Comparison of ENCODE assay signal across 27 mouse cellular contexts in genomic region chr10:69491975-69492374, GRCm38 (mm10).
DNase-seq lines count a peak whose midpoint lies in the region; ATAC-seq lines count a peak whose summit lies in the region.
"Had no signal": no experiment of that assay in that cellular context is flagged by ENCODE, and none has a peak within 500 bp of the region (broad histone marks: within the 10 kb centered on the region; RNA-seq: fewer than 3 reads in every experiment).

No protein-coding gene starts in this region.

- DNase-seq in forebrain, embryonic 14.5 days (ENCODE audit: low spot score), result peak; percentile 44
- no peak for DNase-seq in forebrain, embryonic 11.5 days (ENCODE audit: low spot score)
- DNase-seq in heart, adult 11 months, result peak; percentile 17
- DNase-seq in heart, adult 9 months (ENCODE audit: low spot score in 2 of 2), result no peak
- DNase-seq: adrenal gland, adult 8-10 months; adrenal gland, postnatal 14 days; adrenal gland, postnatal 36 days; B cell, adult 2 months; cerebellum, adult 11 months; cerebellum, adult 18-20 months; cerebellum, adult 8-10 months; cerebellum, adult 9-11 months; cerebellum, postnatal 14 days; cerebellum, postnatal 36 days; embryo, embryonic 11 days had no signal

- no peaks in the 10 kb centered on the region for H3K9me3 ChIP-seq in forebrain, embryonic 14.5 days (replicated peaks; ENCODE audit: control insufficient read depth, low read length)
- H3K9me3 ChIP-seq in forebrain, embryonic 12.5 days, result no peaks in the 10 kb centered on the region
- H3K9me3 ChIP-seq in forebrain, embryonic 16.5 days (ENCODE audit: control insufficient read depth, low read length), result no peaks in the 10 kb centered on the region
- no peaks in the 10 kb centered on the region for H3K9me3 ChIP-seq in forebrain, embryonic 11.5 days (ENCODE audit: control insufficient read depth, low read length)
- no peaks in the 10 kb centered on the region for H3K9me3 ChIP-seq in midbrain, embryonic 15.5 days
- no peaks in the 10 kb centered on the region for H3K9me3 ChIP-seq in midbrain, embryonic 16.5 days (replicated peaks; ENCODE audit: control insufficient read depth, low read length, poor library complexity, severe bottlenecking)
- H3K9me3 ChIP-seq: embryonic facial prominence, embryonic 13.5 days; embryonic facial prominence, embryonic 15.5 days had no signal

- no peaks in the 10 kb centered on the region for H3K4me1 ChIP-seq in forebrain, embryonic 14.5 days (ENCODE audit: control insufficient read depth, insufficient read depth, low read length)
- no peaks in the 10 kb centered on the region for H3K4me1 ChIP-seq in forebrain, embryonic 12.5 days
- 0 out of 2 replicates have a peak, but pooled peaks cover 2% of the 10 kb centered on the region for H3K4me1 ChIP-seq in forebrain, embryonic 16.5 days (replicated peaks; ENCODE audit: control insufficient read depth, insufficient read depth, low read length)
- no peaks in the 10 kb centered on the region for H3K4me1 ChIP-seq in forebrain, embryonic 11.5 days (replicated peaks; ENCODE audit: control insufficient read depth, insufficient read depth, low read length)
- H3K4me1 ChIP-seq in midbrain, embryonic 15.5 days, result 0 out of 2 replicates have a peak, but pooled peaks cover 3% of the 10 kb centered on the region
- 0 out of 2 replicates have a peak, but pooled peaks cover 3% of the 10 kb centered on the region for H3K4me1 ChIP-seq in midbrain, embryonic 16.5 days (ENCODE audit: control insufficient read depth, insufficient read depth, low read length)
- H3K4me1 ChIP-seq: embryonic facial prominence, embryonic 13.5 days; embryonic facial prominence, embryonic 15.5 days had no signal

- no peak for ATAC-seq in forebrain, embryonic 14.5 days
- ATAC-seq in forebrain, embryonic 12.5 days (ENCODE audit: low FRiP score), result no peak
- ATAC-seq in forebrain, embryonic 16.5 days, result peak; percentile 64
- no peak for ATAC-seq in forebrain, embryonic 11.5 days (replicated peaks; ENCODE audit: low FRiP score)
- no peak for ATAC-seq in midbrain, embryonic 15.5 days (replicated peaks)
- ATAC-seq in midbrain, embryonic 16.5 days, result no peak
- ATAC-seq: activated CD4-positive, CD25-positive, alpha-beta regulatory T cell, adult 4 months; CD4-positive, CD25-positive, alpha-beta regulatory T cell, adult 4 months; Patski had no signal

- no peaks in the 10 kb centered on the region for H3K27me3 ChIP-seq in forebrain, embryonic 14.5 days (replicated peaks; ENCODE audit: control insufficient read depth, insufficient read depth, low read length)
- no peaks in the 10 kb centered on the region for H3K27me3 ChIP-seq in forebrain, embryonic 12.5 days
- no peaks in the 10 kb centered on the region for H3K27me3 ChIP-seq in forebrain, embryonic 16.5 days (replicated peaks; ENCODE audit: control insufficient read depth, insufficient read depth, low read length)
- no peaks in the 10 kb centered on the region for H3K27me3 ChIP-seq in forebrain, embryonic 11.5 days (ENCODE audit: control insufficient read depth, insufficient read depth, low read length)
- no peaks in the 10 kb centered on the region for H3K27me3 ChIP-seq in midbrain, embryonic 15.5 days (replicated peaks)
- no peaks in the 10 kb centered on the region for H3K27me3 ChIP-seq in midbrain, embryonic 16.5 days (ENCODE audit: control insufficient read depth, insufficient read depth, low read depth, low read length)
- H3K27me3 ChIP-seq: CH12.LX; embryonic facial prominence, embryonic 13.5 days; embryonic facial prominence, embryonic 15.5 days; Patski had no signal

- H3K4me3 ChIP-seq in forebrain, embryonic 14.5 days (ENCODE audit: low read depth, low read length), result no peak overlapping the region
- no peak overlapping the region for H3K4me3 ChIP-seq in forebrain, embryonic 12.5 days (replicated peaks)
- no peak overlapping the region for H3K4me3 ChIP-seq in forebrain, embryonic 16.5 days (replicated peaks; ENCODE audit: low read length)
- H3K4me3 ChIP-seq in forebrain, embryonic 11.5 days (ENCODE audit: low read depth, low read length), result no peak overlapping the region
- no peak overlapping the region for H3K4me3 ChIP-seq in midbrain, embryonic 15.5 days
- no peak overlapping the region for H3K4me3 ChIP-seq in midbrain, embryonic 16.5 days (ENCODE audit: low read depth, low read length)
- H3K4me3 ChIP-seq: embryonic facial prominence, embryonic 13.5 days; embryonic facial prominence, embryonic 15.5 days; erythroblast, embryonic 14.5 days had no signal

- no peak overlapping the region for H3K4me2 ChIP-seq in forebrain, embryonic 14.5 days (ENCODE audit: low read length)
- no peak overlapping the region for H3K4me2 ChIP-seq in forebrain, embryonic 12.5 days
- no peak overlapping the region for H3K4me2 ChIP-seq in forebrain, embryonic 16.5 days (ENCODE audit: low read length)
- no peak overlapping the region for H3K4me2 ChIP-seq in forebrain, embryonic 11.5 days (ENCODE audit: low read depth, low read length, severe bottlenecking)
- H3K4me2 ChIP-seq in midbrain, embryonic 15.5 days, result no peak overlapping the region
- H3K4me2 ChIP-seq in midbrain, embryonic 16.5 days (ENCODE audit: low read length), result no peak overlapping the region
- H3K4me2 ChIP-seq: embryonic facial prominence, embryonic 13.5 days; embryonic facial prominence, embryonic 15.5 days had no signal

- H3K27ac ChIP-seq in forebrain, embryonic 14.5 days (ENCODE audit: low read depth, low read length), result no peak overlapping the region
- no peak overlapping the region for H3K27ac ChIP-seq in forebrain, embryonic 12.5 days
- 0 out of 2 replicates have a peak overlapping the region, but pooled peaks have one; percentile 10 for H3K27ac ChIP-seq in forebrain, embryonic 16.5 days (ENCODE audit: low read length)
- H3K27ac ChIP-seq in forebrain, embryonic 11.5 days (ENCODE audit: low read depth, low read length), result no peak overlapping the region
- H3K27ac ChIP-seq in midbrain, embryonic 15.5 days, result 0 out of 2 replicates have a peak overlapping the region, but pooled peaks have one; percentile 28
- H3K27ac ChIP-seq in midbrain, embryonic 16.5 days (ENCODE audit: low read length), result no peak overlapping the region
- H3K27ac ChIP-seq: embryonic facial prominence, embryonic 13.5 days; embryonic facial prominence, embryonic 15.5 days had no signal

- no peaks in the 10 kb centered on the region for H3K36me3 ChIP-seq in forebrain, embryonic 14.5 days (ENCODE audit: control insufficient read depth, insufficient read depth, low read length)
- no peaks in the 10 kb centered on the region for H3K36me3 ChIP-seq in forebrain, embryonic 12.5 days (replicated peaks)
- H3K36me3 ChIP-seq in forebrain, embryonic 16.5 days (ENCODE audit: control insufficient read depth, insufficient read depth), result no peaks in the 10 kb centered on the region
- H3K36me3 ChIP-seq in forebrain, embryonic 11.5 days (ENCODE audit: control insufficient read depth, insufficient read depth, low read length), result no peaks in the 10 kb centered on the region
- H3K36me3 ChIP-seq in midbrain, embryonic 15.5 days (replicated peaks), result no peaks in the 10 kb centered on the region
- no peaks in the 10 kb centered on the region for H3K36me3 ChIP-seq in midbrain, embryonic 16.5 days (ENCODE audit: control insufficient read depth, insufficient read depth, low read length)
- H3K36me3 ChIP-seq: embryonic facial prominence, embryonic 13.5 days; embryonic facial prominence, embryonic 15.5 days; G1E had no signal

- H3K9ac ChIP-seq in forebrain, embryonic 14.5 days (ENCODE audit: low read length), result no peak overlapping the region
- no peak overlapping the region for H3K9ac ChIP-seq in forebrain, embryonic 12.5 days
- no peak overlapping the region for H3K9ac ChIP-seq in forebrain, embryonic 16.5 days (replicated peaks; ENCODE audit: low read depth, low read length)
- no peak overlapping the region for H3K9ac ChIP-seq in forebrain, embryonic 11.5 days (ENCODE audit: low read length)
- H3K9ac ChIP-seq in midbrain, embryonic 15.5 days, result no peak overlapping the region
- H3K9ac ChIP-seq in midbrain, embryonic 16.5 days (ENCODE audit: low read depth, low read length), result no peak overlapping the region
- H3K9ac ChIP-seq: embryonic facial prominence, embryonic 13.5 days; embryonic facial prominence, embryonic 15.5 days had no signal

- WGBS in forebrain, embryonic 14.5 days, result 64% methylated on average over 5 of the region's 5 CpGs
- 69% methylated on average over 5 of the region's 5 CpGs for WGBS in forebrain, embryonic 12.5 days
- 50% methylated on average over 5 of the region's 5 CpGs for WGBS in forebrain, embryonic 16.5 days
- 66% methylated on average over 5 of the region's 5 CpGs for WGBS in forebrain, embryonic 11.5 days
- WGBS in midbrain, embryonic 15.5 days, result 49% methylated on average over 5 of the region's 5 CpGs
- 50% methylated on average over 5 of the region's 5 CpGs for WGBS in midbrain, embryonic 16.5 days

Comparison
In these comparisons a context has a peak if more than half of its experiments do, and no peak if none do; other contexts are left out.
1. DNase-seq: peak in forebrain, embryonic 14.5 days (single experiment) and heart, adult 11 months (single experiment); none in forebrain, embryonic 11.5 days (single experiment) and heart, adult 9 months (0 of 2).
2. H3K27ac ChIP-seq: peak in forebrain, embryonic 16.5 days (single experiment) and midbrain, embryonic 15.5 days (single experiment); none in forebrain, embryonic 14.5 days (single experiment), forebrain, embryonic 12.5 days (single experiment), forebrain, embryonic 11.5 days (single experiment) and midbrain, embryonic 16.5 days (single experiment).